Mouse (Mus musculus) lung, postnatal 10 days (tissue): ENCODE results near the gene Prdx3.
A peak's percentile ranks its signal among the peaks of the same experiment; 100 is the strongest.
"Not testable (repeated sequence)": the region's sequence is repeated elsewhere in the genome, so short reads cannot be mapped to it uniquely, and the experiment has no call there.

Source experiments
- DNase-seq: peaks from one replicate; pipeline ENCODE4 v3.0.0; 2021

Gene Prdx3

GRCm38 (mm10) chr19:60874064-60874694, at the start of gene Prdx3:
TSS of gene Prdx3 (minus strand) at chr19:60874556.
- DNase-seq, result peak; percentile 98

DNA sequence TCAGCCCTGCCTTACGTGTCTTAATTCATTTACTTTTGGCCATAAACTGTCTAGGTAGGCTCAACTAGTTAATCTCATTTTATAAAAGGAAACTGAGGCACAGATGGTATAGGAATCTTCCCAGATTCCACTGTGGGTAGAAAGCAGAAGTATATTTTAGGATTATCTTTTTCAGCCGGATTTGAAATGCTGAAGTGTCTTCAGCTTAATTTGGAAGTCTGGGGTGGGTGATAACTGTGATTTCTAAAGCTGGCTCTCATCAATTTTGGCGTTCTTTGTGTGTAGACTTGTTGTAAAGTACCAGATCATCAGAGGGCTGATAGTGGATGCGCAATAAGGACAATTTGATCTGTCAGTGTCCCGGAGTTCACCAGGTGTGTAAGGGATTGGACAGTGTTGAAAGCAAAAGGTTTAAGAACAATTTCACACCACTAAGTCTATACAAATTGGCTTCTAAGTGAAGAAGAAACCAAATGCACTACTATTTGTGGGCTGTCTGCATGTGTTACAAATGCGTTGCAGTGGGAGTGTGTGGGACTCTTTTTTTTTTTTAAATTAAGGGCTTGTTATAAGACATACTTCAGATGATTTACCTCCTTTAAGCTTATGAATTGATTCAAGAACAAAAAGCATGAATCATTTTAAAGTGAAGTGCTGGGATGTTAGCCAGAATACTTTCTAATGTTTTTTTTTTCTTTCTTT, 42.7 kb upstream of the Prdx3 start:
- no peak for DNase-seq

DNA sequence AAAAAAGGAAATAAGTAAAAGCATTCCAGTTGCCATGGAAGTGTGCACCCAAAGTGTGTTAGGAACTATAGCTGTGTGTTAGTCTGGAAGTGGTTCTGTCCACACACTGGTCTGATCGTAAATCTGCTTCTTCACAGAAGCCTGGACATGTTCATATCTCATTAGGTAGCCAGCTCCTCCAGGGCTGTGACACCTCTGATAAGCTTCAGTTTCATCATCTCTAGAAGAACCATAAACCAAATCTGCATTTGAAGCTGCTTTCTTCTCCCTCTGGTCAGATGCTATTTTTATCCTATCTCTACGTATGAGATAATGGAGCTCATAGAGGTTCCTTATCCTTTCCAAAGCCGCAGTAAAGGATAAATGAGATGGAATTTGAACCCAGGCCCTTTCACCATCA, 41.5 kb upstream of the Prdx3 start:
- DNase-seq, result no peak

- no peak for DNase-seq
Observed at GRCm38 (mm10) chr19:60915236-60915635, 40.9 kb upstream of the Prdx3 start.

DNA sequence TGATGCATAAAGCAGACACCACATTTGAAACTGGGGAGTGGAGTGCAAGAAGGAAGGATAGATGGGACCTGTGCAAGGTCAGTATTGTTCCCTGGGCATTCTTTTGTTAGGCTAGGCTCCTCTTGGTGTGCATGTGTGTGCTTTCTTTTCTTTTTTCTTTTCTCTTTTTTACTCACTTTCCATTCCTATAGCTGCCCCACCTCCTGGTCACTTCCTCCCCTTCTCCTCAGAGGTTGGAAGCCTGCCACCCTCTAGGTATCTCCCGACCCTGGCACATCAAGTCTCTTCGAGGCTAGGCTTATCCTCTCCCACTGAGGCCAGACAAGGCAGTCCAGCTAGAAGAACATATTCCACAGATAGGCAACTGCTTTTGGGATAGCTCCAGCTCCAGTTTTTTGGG, 37.3 kb upstream of the Prdx3 start:
- DNase-seq, result no peak

- no peak for DNase-seq
Observed at GRCm38 (mm10) chr19:60910304-60910703, 35.9 kb upstream of the Prdx3 start.

- DNase-seq, result no peak
Observed at GRCm38 (mm10) chr19:60905477-60905876, 31.1 kb upstream of the Prdx3 start.

DNA sequence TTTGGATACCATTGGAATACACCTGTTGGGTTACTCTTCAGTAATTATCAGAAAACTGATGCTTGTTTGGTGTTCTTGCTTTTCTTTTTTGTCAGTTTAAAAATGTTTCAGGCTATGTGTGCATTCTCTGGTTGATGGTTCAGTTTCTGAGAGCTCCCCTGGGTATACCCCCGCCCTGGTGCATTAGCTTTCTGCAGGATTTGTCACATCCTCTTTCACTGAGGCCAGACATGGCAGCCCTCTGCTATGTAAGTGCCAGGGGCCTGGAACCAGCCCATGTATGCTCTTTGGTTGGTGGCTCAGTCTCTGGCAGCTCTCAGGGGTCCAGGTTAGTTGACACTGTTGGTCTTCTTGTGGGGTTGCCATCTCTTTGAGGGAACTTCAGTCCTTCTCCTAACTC, 29.6 kb upstream of the Prdx3 start:
- DNase-seq, result no peak

DNA sequence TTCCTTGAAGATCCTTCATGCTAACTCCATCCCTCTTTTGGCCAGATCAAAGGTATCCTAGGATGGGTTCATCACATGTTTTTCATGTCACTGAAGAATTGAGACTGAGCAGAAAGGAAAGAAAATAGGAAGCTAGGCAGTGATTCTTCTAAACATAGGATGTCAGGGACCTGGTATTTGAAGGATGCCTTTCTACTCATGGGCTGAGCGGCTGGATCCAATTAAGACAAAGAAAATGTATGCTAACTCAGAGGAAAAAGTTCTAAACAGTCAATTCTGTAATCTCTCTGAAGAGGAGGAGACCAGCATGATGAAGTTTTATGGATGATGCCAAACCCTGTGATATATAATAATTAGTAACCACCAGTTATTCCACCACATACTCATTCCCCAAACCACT, 28.8 kb upstream of the Prdx3 start:
- DNase-seq, result no peak

DNA sequence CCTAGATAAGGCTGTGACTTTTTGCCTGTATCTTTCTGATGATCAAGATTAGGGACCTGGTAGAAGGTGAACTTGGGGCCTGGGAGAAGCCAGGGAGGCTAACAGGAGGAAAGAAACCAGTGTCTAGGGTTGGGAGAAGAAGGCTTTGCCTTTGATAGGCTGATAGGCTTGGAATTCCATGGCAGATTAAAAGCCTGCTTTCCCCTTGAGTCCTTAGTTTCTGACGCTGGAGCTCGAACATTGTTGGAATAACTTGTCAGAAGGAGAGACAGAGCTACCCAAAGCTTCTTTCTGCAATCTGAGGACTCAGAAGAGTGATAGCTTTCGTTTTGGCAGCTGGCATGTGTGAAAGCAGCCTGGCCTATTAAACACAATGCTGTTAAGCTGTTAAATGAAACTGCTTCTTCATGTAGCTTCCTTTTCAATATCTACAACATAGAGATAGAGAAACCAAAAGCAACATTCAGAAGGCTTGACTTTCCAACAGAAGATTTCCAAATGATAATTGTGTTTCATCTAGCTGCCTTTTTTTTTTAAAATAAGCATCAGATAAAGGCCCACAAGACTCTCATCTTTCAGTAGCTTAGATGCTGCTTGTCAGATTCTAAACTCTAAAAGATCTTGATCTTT, 21.0 kb upstream of the Prdx3 start:
- DNase-seq, result peak; percentile 18

GRCm38 (mm10) chr19:60891934-60892547, 17.7 kb upstream of the Prdx3 start:
- DNase-seq, result peak; percentile 82

- DNase-seq, result peak; percentile 21
Observed at GRCm38 (mm10) chr19:60891123-60891470, 16.7 kb upstream of the Prdx3 start.

DNA sequence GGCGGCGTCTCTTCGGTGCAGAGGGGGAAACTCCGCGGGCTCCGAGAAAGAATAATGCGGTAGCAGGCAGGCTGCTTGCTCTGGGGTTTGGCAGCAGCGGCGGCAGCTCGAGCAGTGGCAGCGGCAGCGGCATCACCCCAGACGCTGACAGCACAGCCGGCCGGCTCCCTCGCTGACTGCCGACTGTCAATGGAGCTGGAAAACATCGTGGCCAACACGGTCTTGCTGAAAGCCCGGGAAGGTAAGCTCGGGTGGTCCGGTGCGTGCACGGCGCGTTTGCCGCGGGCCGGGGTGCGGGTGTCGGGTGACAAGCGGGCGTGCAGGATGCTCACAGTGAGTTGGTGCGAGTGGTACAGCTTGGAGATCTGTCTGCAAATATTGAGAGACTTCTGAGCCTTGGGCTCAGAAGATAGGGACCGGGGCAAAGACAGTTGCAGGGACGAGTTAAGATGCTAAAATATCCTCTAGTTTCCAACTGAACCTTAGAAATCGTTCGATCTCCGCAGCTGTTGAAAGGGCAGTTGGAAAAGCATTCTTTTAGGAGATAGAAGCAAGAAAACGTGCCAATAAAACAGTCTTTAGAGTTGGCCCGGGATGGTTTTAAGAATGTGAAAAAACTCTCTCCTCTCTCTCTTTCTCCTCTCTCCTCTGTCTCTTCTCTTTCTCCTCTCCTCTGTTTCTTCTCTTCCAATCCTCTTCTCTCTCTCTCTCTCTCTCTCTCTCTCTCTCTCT, 16.2 kb upstream of the Prdx3 start:
- no peak for DNase-seq

DNA sequence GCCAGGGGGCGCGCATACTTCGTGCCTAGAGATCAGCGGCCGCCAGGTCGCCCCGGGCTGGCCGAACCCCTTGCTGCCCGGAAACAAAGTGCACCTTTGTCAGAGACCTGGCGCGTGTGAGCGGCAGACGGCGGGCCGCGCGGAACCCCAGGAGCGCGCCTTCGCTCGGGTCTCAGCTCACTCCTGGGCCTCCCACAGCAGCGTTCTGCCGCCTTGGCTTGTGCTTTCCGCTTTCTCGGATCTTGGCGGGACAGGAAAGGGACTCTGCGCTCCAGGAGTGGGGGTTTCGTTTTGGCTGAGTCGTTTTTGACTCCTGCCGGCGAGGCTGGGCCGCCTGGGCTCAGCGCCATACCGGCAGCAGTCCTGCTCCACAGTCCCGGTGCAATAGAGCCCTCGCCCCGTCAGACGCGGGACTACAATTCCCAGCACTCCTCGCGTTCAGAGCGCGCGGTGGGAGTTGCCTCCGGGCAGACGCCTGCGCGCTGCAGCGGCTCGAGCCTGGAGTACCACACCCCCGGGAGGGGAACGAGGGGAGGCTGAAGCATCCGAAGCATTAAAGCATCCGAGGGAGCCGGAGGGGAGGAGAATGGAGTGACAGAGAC, 15.5 kb upstream of the Prdx3 start, which contains the start of gene Grk5:
Grk5 (plus strand) TSS at position 36 of the 602 bp plus-strand sequence.
- DNase-seq, result peak; percentile 96

- peak; percentile 86 for DNase-seq
Observed at GRCm38 (mm10) chr19:60889101-60889713, 14.9 kb upstream of the Prdx3 start.

- no peak for DNase-seq
Observed at GRCm38 (mm10) chr19:60887637-60888036, 13.3 kb upstream of the Prdx3 start.

DNA sequence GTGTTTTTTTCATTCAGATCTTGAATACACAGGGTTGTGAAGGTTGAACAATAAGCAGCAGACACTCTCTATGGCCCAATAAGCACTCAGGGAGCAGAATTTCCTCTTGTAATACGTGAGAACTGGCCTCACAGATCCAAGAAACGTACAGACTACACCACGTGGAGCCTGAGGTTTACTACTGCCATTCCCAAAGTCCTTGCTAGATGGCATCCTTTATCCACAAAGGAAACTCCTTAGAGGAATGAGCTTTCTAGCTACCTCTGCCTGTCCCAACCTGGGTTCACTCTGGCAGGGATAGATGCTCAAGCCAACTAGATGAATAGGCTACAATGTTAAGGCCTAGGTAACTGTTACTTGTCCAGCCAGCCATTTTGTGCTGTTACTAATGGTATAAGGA, 8.8 kb upstream of the Prdx3 start:
- peak; percentile 67 for DNase-seq

DNA sequence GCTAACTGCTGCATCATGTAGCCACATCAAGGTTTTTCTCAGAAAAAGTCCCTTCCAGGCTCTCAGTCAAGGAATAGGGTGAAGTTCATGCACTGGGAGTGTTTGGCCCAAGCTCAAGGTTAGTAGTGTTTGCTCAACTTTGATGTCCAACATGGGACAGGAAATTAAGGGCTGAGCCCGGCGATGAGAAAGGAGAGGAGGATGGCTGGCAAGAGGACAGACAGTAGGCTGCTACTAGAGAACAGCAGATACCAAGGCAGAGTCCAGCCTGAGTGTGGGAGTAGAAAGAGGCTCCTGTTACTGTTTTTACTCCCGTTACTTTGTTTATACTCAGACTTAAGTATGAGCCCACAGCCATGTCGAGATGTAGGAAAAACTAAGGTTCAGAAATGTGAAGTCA, 855 bp downstream of the Prdx3 start:
- DNase-seq, result peak; percentile 31

DNA sequence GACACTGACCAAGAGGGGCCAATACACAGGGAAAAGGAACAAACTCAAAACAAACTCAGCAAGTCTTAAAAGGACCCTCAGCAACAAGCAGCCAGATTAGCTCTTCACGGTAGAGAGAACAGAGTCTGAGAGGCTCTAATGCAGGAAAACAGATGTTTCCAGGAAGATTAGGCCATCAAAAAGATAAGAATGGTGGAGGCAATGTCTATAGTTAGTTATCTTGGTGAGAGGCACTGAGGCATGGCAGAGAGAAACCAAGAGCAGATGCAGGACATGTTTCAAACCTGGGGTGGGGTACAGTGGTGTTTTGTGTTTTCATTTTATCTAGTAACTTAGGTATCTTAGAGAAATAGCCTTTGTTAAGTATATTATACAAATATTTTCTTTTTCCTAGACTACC, 2.1 kb downstream of the Prdx3 start:
- no peak for DNase-seq

- DNase-seq, result no peak
Observed at GRCm38 (mm10) chr19:60871366-60871765, 3.0 kb downstream of the Prdx3 start.

DNA sequence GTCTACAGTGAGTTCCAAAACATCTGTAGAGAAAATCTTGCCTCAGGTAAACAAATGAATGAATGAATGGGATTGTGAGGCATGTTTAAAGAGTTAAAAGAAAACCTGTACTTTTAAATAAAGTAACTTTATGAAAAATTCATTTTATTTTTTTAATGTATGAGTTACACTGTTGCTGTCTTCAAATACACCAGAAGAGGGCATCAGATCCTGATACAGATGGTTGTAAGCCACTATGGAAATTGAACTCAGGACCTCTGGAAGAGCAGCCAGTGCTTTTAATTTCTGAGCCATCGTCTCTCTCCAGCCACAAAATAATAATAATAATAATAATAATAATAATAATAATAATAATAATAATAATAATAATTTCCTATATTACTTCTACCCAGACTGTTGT, 3.9 kb downstream of the Prdx3 start:
- no peak for DNase-seq

GRCm38 (mm10) chr19:60866169-60866568, 8.2 kb downstream of the Prdx3 start:
- DNase-seq, result not testable (repeated sequence)
